Mouse (Mus musculus) right cerebral cortex, adult 18-20 months (tissue): ENCODE data around the gene Lgi2.
A peak's percentile ranks its signal among the peaks of the same experiment; 100 is the strongest.

ENCODE experiments used
- DNase-seq: peaks from one replicate; pipeline ENCODE4 v3.0.0; 2022; ENCODE audit warnings: mixed read lengths

The Lgi2 gene

DNA sequence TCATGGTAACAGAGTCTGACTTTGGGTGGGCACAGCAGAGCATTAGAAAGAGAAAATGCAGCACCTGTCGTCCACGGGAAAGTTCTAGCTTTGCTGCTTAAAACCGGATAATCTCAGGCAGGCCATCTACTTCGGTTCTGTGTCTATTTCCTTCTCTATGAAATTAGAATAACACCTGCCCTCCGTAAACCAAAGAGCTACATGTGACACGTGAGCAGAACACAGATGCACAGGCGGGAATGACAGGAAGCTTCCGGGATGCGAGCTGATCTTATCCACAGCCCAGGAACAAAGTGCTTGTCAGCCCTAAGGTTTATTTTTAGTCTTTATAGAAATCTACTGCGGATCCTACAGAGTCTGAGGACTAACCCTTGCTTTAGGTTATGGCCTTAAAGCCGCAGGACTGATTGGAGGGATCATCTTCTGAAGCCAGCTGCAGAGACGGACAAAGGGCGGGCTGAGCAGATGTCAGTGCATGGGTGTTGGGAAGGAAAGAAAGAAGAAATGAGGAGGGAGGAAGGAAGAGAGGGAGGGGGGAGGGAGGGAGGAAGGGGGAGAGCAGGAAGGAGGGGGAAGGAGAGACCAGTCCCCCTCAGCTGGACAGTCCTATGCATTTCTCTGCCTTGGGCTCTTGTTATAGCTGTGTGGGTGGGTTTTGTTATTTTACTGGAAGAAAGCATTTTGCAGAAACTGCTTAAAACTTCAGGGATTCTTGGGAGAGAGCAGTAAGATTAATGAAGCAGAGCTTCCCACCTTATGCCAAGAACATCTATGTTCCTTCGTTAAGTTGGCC lies 31.3 kb downstream of the Lgi2 start:
- DNase-seq, result no peak

- DNase-seq, result no peak
Measured at GRCm38 (mm10) chr5:52533705-52534104, 32.6 kb downstream of the Lgi2 start.

GRCm38 (mm10) chr5:52528545-52528944 lies 37.7 kb downstream of the Lgi2 start:
- peak; percentile 40 for DNase-seq

GRCm38 (mm10) chr5:52526324-52526986 lies 39.8 kb downstream of the Lgi2 start:
- DNase-seq, result no peak

- peak; percentile 44 for DNase-seq
Measured at GRCm38 (mm10) chr5:52524207-52524606, 42.1 kb downstream of the Lgi2 start.

GRCm38 (mm10) chr5:52519921-52520320 lies 46.3 kb downstream of the Lgi2 start:
- DNase-seq, result no peak

GRCm38 (mm10) chr5:52516072-52516476 lies 50.2 kb downstream of the Lgi2 start:
- peak; percentile 18 for DNase-seq

DNA sequence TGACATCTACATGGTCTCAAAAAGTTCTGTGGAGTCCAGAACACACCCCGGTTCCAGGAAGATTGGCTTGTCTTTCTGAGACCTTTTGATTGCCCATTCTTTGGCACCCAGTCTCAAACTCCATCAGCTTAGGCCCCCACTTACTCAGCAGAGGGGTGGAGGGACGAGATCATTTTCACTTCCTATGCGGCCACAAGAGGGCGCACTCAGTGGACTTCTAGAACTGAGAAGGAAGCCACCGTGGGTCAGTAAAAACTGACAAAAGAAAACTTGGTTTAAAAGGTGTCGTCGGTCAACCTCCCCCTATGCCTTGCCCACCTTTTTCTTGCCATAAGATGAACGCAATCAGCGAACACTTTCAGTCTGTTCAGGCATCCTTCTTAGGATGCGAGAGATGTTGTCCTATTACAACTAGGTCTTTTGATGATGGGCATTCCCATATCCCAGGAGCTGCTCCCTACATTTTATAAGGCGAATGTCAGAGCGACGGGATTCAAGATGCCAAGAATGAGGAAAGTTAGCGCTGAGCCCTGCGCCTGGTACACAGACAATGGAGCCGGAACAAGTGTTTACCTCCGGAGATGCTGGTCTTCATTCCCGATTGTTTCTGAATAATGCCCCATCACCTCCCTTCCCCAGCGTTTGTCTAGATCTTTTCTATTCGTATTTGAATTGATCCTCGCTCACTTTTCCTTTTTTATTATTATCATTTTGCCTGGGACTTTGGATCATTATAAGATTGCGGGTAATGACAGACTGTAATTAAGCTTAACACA lies 50.8 kb downstream of the Lgi2 start:
- DNase-seq, result peak; percentile 67

- peak; percentile 18 for DNase-seq
Measured at GRCm38 (mm10) chr5:52511089-52511488, 55.2 kb downstream of the Lgi2 start.

- DNase-seq, result no peak
Measured at GRCm38 (mm10) chr5:52509416-52509815, 56.8 kb downstream of the Lgi2 start.

GRCm38 (mm10) chr5:52504666-52505065 lies 61.6 kb downstream of the Lgi2 start:
- no peak for DNase-seq

DNA sequence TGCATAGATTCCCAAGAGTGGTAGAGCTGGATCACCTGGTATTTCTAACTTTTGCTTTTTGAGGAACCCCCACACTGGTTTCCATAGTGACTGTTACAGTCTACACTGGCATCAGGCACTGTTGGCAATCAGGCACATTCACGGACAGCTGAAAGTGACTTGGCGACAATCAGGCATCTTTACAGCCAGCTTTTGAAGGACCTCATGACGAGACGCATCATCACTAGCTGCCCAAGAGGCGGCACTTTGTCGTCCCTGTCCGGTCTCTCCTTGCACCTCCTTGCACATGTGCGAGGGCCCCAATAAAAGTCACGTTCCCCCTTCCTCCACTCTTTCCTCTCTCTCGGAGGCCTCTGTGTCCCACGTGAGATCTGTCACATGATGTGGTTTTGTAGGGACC lies 62.1 kb downstream of the Lgi2 start:
- no peak for DNase-seq

GRCm38 (mm10) chr5:52495671-52496070 lies 70.6 kb downstream of the Lgi2 start:
- no peak for DNase-seq

DNA sequence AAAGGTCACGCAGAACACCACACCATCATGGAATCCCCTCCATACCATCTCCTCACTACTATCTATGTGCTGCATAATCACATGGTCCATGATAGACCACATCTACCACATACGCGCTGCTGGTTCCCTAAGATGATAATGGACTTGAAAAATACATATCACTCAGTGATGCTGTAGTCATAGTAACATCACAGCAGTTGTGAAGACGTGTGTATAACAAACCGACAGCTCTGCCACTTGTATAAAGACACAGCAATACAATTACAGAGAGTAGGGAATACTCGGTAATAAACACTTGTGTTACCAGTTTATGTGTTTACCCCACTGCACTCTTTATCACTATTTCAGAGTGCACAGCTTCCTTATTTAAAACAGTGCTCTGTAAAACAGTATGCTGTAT lies 74.8 kb downstream of the Lgi2 start:
- no peak for DNase-seq

DNA sequence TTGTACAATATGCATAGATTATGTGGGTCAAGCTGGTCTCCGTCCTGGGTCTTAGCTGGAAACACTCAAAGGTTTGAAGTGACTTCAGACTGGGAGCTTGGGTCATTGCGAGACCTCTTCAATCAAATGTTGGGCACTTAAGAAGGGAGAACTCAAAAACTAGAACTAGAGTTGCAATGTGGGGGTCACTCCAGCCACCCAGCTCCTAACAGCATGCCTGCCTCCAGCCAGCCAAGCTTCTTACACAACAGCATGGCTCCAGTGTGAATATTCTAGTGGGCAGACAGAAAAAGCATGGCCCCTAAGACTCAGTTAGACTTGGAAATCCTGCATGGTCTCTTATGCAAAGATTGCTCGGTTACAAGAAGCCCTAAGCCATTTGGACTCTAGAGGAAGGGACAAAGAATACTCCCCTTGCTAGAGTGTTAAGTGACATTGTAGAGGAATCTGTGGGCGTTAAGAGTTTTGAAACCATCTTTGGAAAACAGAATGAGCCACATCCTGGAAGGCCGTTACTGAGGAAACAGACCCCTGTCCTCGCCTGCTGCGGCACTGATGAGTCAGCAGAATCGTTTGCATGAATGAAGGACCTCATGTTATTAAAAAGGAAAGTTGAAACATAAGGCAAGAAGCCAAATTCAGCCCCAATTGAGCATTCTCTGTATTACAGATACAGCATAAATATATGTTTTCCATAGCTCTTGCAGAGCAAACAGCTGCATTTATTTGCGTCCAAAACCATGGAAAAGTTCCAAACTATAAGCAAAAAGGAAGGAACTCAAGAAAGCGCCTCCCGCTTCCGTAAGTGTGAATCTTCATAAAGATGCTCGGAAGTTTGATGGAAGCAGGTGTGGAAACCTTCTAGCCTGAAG lies 78.5 kb downstream of the Lgi2 start:
- DNase-seq, result no peak
